Mouse (Mus musculus): ENCODE results near the gene Tcp11.

DNA sequence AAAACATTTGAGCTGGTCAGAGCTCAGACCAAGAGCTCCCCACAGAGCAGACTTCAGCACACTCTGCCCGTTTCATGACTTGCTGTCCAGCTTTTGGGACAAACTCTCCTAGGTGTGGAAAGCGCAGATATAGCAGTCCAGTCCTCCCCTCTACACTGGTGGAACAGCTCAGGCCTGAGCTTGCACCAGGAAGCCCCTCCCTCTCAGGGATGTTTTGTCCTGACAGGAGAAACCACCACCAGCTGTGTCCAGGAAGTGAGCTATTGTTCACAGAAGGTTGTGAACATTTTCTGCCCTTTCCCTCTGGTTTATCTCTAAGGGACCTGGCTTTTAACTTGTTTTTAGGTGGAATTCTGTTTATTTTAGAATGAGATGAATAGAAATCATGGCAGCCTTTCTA is 51.1 kb downstream of the Tcp11 start:
- TF ChIP-seq CTCF (IDR thresholded peaks at IDR 0.05; ENCODE audit: control insufficient read depth, insufficient read depth, insufficient replicate concordance, low read depth, low read length) (no peak), POLR2A (IDR thresholded peaks at IDR 0.05; ENCODE audit: control insufficient read depth, low read depth, low read length) (no peak)

Data from testis, adult 2 months (tissue).